Comparison of ENCODE assay signal across 13 mouse cellular contexts in the genomic region with DNA sequence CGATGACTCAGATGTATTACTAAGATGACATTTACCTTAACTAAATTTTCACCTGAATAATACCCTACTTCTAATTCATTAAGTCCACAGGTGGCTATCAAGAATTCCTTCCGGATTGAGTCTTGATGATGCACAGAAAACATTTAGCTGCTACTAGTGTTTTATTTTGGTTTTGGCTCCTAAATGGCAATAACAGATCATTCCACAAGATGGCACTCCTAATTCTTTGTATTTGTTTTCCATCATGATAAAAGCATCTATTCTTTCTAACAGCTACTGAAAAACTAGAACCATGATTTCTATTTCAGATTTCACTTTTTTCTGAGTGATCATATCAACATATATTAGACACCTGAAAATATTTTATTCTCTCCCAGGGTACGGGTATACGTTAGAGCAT.
DNase-seq lines count a peak whose midpoint lies in the region; ATAC-seq lines count a peak whose summit lies in the region.
"Had no signal": no experiment of that assay in that cellular context is flagged by ENCODE, and none has a peak within 500 bp of the region (broad histone marks: within the 10 kb centered on the region; RNA-seq: fewer than 3 reads in every experiment).

No protein-coding gene starts in this region.

- H3K36me3 ChIP-seq in hindbrain, embryonic 14.5 days (replicated peaks; ENCODE audit: control insufficient read depth, insufficient read depth): no peaks in the 10 kb centered on the region
- H3K36me3 ChIP-seq in hindbrain, embryonic 10.5 days: no peaks in the 10 kb centered on the region
- no peaks in the 10 kb centered on the region for H3K36me3 ChIP-seq in midbrain, embryonic 11.5 days (ENCODE audit: control insufficient read depth, insufficient read depth, low read length)
- H3K36me3 ChIP-seq in midbrain, embryonic 15.5 days (replicated peaks): no peaks in the 10 kb centered on the region
- H3K36me3 ChIP-seq: liver, embryonic 13.5 days had no signal

- peak; percentile 56 for DNase-seq in hindbrain, embryonic 14.5 days (ENCODE audit: low spot score)
- DNase-seq in hindbrain, embryonic 10.5 days (ENCODE audit: low spot score): no peak
- DNase-seq in midbrain, embryonic 11.5 days (ENCODE audit: low spot score, missing footprints): peak; percentile 85
- peak; percentile 5 for DNase-seq in adipocyte (ENCODE audit: low spot score)
- peak; percentile 27 for DNase-seq in retina, postnatal 1 day
- no peak for DNase-seq in adrenal gland, adult 8-10 months
- DNase-seq in right cerebral cortex, postnatal 36 days (ENCODE audit: low spot score in 2 of 2): no peak
- DNase-seq: adrenal gland, postnatal 14 days; cerebellum, adult 9-11 months; heart, adult 18-20 months; liver, embryonic 13.5 days; thymus, postnatal 14 days had no signal

- ATAC-seq in hindbrain, embryonic 14.5 days (ENCODE audit: low FRiP score): no peak
- ATAC-seq in midbrain, embryonic 11.5 days (ENCODE audit: low FRiP score): no peak
- no peak for ATAC-seq in midbrain, embryonic 15.5 days (replicated peaks)

- H3K9ac ChIP-seq in hindbrain, embryonic 14.5 days: no peak overlapping the region
- H3K9ac ChIP-seq in midbrain, embryonic 11.5 days (ENCODE audit: low read length): no peak overlapping the region
- H3K9ac ChIP-seq in midbrain, embryonic 15.5 days: no peak overlapping the region
- H3K9ac ChIP-seq: liver, embryonic 13.5 days had no signal

- 74% methylated on average over 4 of the region's 4 CpGs for WGBS in hindbrain, embryonic 14.5 days
- 79% methylated on average over 4 of the region's 4 CpGs for WGBS in hindbrain, embryonic 10.5 days
- 79% methylated on average over 4 of the region's 4 CpGs for WGBS in midbrain, embryonic 11.5 days
- 80% methylated on average over 4 of the region's 4 CpGs for WGBS in midbrain, embryonic 15.5 days

- no peak overlapping the region for H3K4me2 ChIP-seq in hindbrain, embryonic 14.5 days (replicated peaks)
- H3K4me2 ChIP-seq in midbrain, embryonic 11.5 days: no peak overlapping the region
- H3K4me2 ChIP-seq in midbrain, embryonic 15.5 days: no peak overlapping the region
- H3K4me2 ChIP-seq: liver, embryonic 13.5 days had no signal

- H3K9me3 ChIP-seq in hindbrain, embryonic 14.5 days (ENCODE audit: control insufficient read depth, low read length): no peaks in the 10 kb centered on the region
- H3K9me3 ChIP-seq in hindbrain, embryonic 10.5 days: no peaks in the 10 kb centered on the region
- H3K9me3 ChIP-seq in midbrain, embryonic 11.5 days (ENCODE audit: control insufficient read depth, low read length): no peaks in the 10 kb centered on the region
- H3K9me3 ChIP-seq in midbrain, embryonic 15.5 days: no peaks in the 10 kb centered on the region
- H3K9me3 ChIP-seq: liver, embryonic 13.5 days had no signal

- no peak overlapping the region for H3K27ac ChIP-seq in hindbrain, embryonic 14.5 days
- H3K27ac ChIP-seq in hindbrain, embryonic 10.5 days: no peak overlapping the region
- no peak overlapping the region for H3K27ac ChIP-seq in midbrain, embryonic 11.5 days (ENCODE audit: low read depth, low read length)
- H3K27ac ChIP-seq in midbrain, embryonic 15.5 days: no peak overlapping the region
- H3K27ac ChIP-seq: liver, embryonic 13.5 days had no signal

- H3K27me3 ChIP-seq in hindbrain, embryonic 14.5 days (ENCODE audit: control insufficient read depth, insufficient read depth, low read length): no peaks in the 10 kb centered on the region
- no peaks in the 10 kb centered on the region for H3K27me3 ChIP-seq in hindbrain, embryonic 10.5 days (ENCODE audit: insufficient read depth, poor library complexity, severe bottlenecking)
- no peaks in the 10 kb centered on the region for H3K27me3 ChIP-seq in midbrain, embryonic 11.5 days (ENCODE audit: control insufficient read depth, insufficient read depth, low read length)
- H3K27me3 ChIP-seq in midbrain, embryonic 15.5 days (replicated peaks): no peaks in the 10 kb centered on the region
- H3K27me3 ChIP-seq: liver, embryonic 13.5 days had no signal

- no peaks in the 10 kb centered on the region for H3K4me1 ChIP-seq in hindbrain, embryonic 14.5 days (replicated peaks; ENCODE audit: control insufficient read depth, insufficient read depth, low read length)
- H3K4me1 ChIP-seq in hindbrain, embryonic 10.5 days (replicated peaks): no peaks in the 10 kb centered on the region
- no peaks in the 10 kb centered on the region for H3K4me1 ChIP-seq in midbrain, embryonic 11.5 days (ENCODE audit: control insufficient read depth, insufficient read depth, low read length)
- H3K4me1 ChIP-seq in midbrain, embryonic 15.5 days: no peaks in the 10 kb centered on the region
- H3K4me1 ChIP-seq: liver, embryonic 13.5 days had no signal

- no peak overlapping the region for H3K4me3 ChIP-seq in hindbrain, embryonic 14.5 days (replicated peaks; ENCODE audit: low read length)
- no peak overlapping the region for H3K4me3 ChIP-seq in hindbrain, embryonic 10.5 days
- H3K4me3 ChIP-seq in midbrain, embryonic 11.5 days (ENCODE audit: low read depth, low read length): no peak overlapping the region
- H3K4me3 ChIP-seq in midbrain, embryonic 15.5 days: no peak overlapping the region
- H3K4me3 ChIP-seq: liver, embryonic 13.5 days had no signal

Comparison
In these comparisons a context has a peak if more than half of its experiments do, and no peak if none do; other contexts are left out.
1. DNase-seq: peak in hindbrain, embryonic 14.5 days (single experiment), midbrain, embryonic 11.5 days (single experiment), adipocyte (single experiment) and retina, postnatal 1 day (single experiment); none in hindbrain, embryonic 10.5 days (single experiment), adrenal gland, adult 8-10 months (single experiment) and right cerebral cortex, postnatal 36 days (0 of 2).